Comparison of ENCODE assay signal across 8 mouse cellular contexts in genomic region chr10:70428121-70428662, GRCm38 (mm10). TPM values are rescaled to one million over a fixed set of nuclear protein-coding genes. Genes with fewer than 3 reads are reported as not detected.
A peak's percentile ranks its signal among the peaks of the same experiment; 100 is the strongest.
DNase-seq lines count a peak whose midpoint lies in the region; ATAC-seq lines count a peak whose summit lies in the region.

No protein-coding gene starts in this region.

- H3K4me2 ChIP-seq in heart, embryonic 13.5 days = no peak overlapping the region
- no peak overlapping the region for H3K4me2 ChIP-seq in embryonic facial prominence, embryonic 14.5 days (ENCODE audit: low read depth, low read length)

- no peak overlapping the region for H3K9ac ChIP-seq in heart, embryonic 13.5 days
- no peak overlapping the region for H3K9ac ChIP-seq in embryonic facial prominence, embryonic 14.5 days (ENCODE audit: low read depth, low read length)

- intact Hi-C loops in heart, postnatal 36 days (cut with DNase I) = no loop called here

- H3K4me1 ChIP-seq in heart, embryonic 13.5 days = 0 out of 2 replicates have a peak, but pooled peaks cover 7% of the 10 kb centered on the region
- H3K4me1 ChIP-seq in embryonic facial prominence, embryonic 14.5 days (ENCODE audit: control insufficient read depth, insufficient read depth, low read length) = peaks cover 3% of the 10 kb centered on the region; the same call in 1 of the 2 replicates
- H3K4me1 ChIP-seq in hindbrain, embryonic 10.5 days (replicated peaks) = no peaks in the 10 kb centered on the region

- H3K4me3 ChIP-seq in heart, embryonic 13.5 days = no peak overlapping the region
- no peak overlapping the region for H3K4me3 ChIP-seq in embryonic facial prominence, embryonic 14.5 days (ENCODE audit: low read depth, low read length)
- H3K4me3 ChIP-seq in hindbrain, embryonic 10.5 days = no peak overlapping the region

- no peak for ATAC-seq in heart, embryonic 13.5 days (ENCODE audit: extremely low read depth, insufficient number of reproducible peaks, low FRiP score, low TSS enrichment)
- peak; percentile 26; the same call in 1 of the 2 replicates for ATAC-seq in embryonic facial prominence, embryonic 14.5 days (ENCODE audit: low read depth)
- no peak for ATAC-seq in megakaryocyte-erythroid progenitor cell, adult 5-6 weeks (replicated peaks; ENCODE audit: low FRiP score, low TSS enrichment, poor library complexity, severe bottlenecking)

- no peaks in the 10 kb centered on the region for H3K36me3 ChIP-seq in heart, embryonic 13.5 days
- no peaks in the 10 kb centered on the region for H3K36me3 ChIP-seq in embryonic facial prominence, embryonic 14.5 days (ENCODE audit: control insufficient read depth, insufficient read depth, low read length)
- no peaks in the 10 kb centered on the region for H3K36me3 ChIP-seq in hindbrain, embryonic 10.5 days

- 43% methylated on average over 5 of the region's 5 CpGs for WGBS in heart, embryonic 13.5 days
- 30% methylated on average over 5 of the region's 5 CpGs for WGBS in embryonic facial prominence, embryonic 14.5 days
- WGBS in hindbrain, embryonic 10.5 days = 90% methylated on average over 5 of the region's 5 CpGs

- no peak for DNase-seq in heart, postnatal 36 days
- DNase-seq in cerebellum, adult 11-12 months = peak; percentile 35
- peak; percentile 90 for DNase-seq in embryonic facial prominence, embryonic 14.5 days (ENCODE audit: low spot score)
- peak; percentile 77 for DNase-seq in right cerebral cortex, adult 18-20 months
- no peak for DNase-seq in spleen, postnatal 14 days (ENCODE audit: low spot score in 2 of 2)
- no peak for DNase-seq in hindbrain, embryonic 10.5 days (ENCODE audit: low spot score)

- peak overlapping the region; percentile 74 for H3K27ac ChIP-seq in heart, embryonic 13.5 days (replicated peaks)
- H3K27ac ChIP-seq in embryonic facial prominence, embryonic 14.5 days (replicated peaks; ENCODE audit: low read depth, low read length) = peak overlapping the region; percentile 80
- no peak overlapping the region for H3K27ac ChIP-seq in hindbrain, embryonic 10.5 days

- H3K27me3 ChIP-seq in heart, embryonic 13.5 days (replicated peaks) = no peaks in the 10 kb centered on the region
- no peaks in the 10 kb centered on the region for H3K27me3 ChIP-seq in embryonic facial prominence, embryonic 14.5 days (replicated peaks; ENCODE audit: control insufficient read depth, insufficient read depth, low read length)
- no peaks in the 10 kb centered on the region for H3K27me3 ChIP-seq in hindbrain, embryonic 10.5 days (ENCODE audit: insufficient read depth, poor library complexity, severe bottlenecking)

- no peaks in the 10 kb centered on the region; the same call in 1 of the 2 replicates for H3K9me3 ChIP-seq in heart, embryonic 13.5 days
- peaks cover 4% of the 10 kb centered on the region; the same call in 1 of the 2 replicates for H3K9me3 ChIP-seq in embryonic facial prominence, embryonic 14.5 days (ENCODE audit: control insufficient read depth, low read length)
- H3K9me3 ChIP-seq in hindbrain, embryonic 10.5 days = no peaks in the 10 kb centered on the region

RNA-seq across cellular contexts. Expression of gene Fam13c, which starts 12.1 kb away (rescaled TPM):
- polyA plus RNA-seq in heart, embryonic 13.5 days (2015; fragmentation: Nextera tagmentation; extraction: Ambion mirVana) = 9.5 and 10.0 TPM in 2 replicates
- total RNA-seq in heart, postnatal 36 days (2021) = 1 to 10 TPM; 4.9 to 6.3 TPM
- 11.3 and 11.8 TPM in 2 replicates for polyA plus RNA-seq in embryonic facial prominence, embryonic 14.5 days (2014; fragmentation: Nextera tagmentation; extraction: Ambion mirVana)
- not detected in 2 replicates for total RNA-seq in megakaryocyte-erythroid progenitor cell, adult 5-6 weeks (2014; fragmentation: Nextera tagmentation)
- not detected in 2 replicates for total RNA-seq in megakaryocyte-erythroid progenitor cell, adult 5-6 weeks (2017)
- polyA plus RNA-seq in hindbrain, embryonic 10.5 days (2016; fragmentation: Nextera tagmentation; extraction: Ambion mirVana) = 9.6 and 13.7 TPM in 2 replicates

Comparison
In these comparisons a context has a peak if more than half of its experiments do, and no peak if none do; other contexts are left out.
1. DNase-seq: peak in cerebellum, adult 11-12 months (single experiment), embryonic facial prominence, embryonic 14.5 days (single experiment) and right cerebral cortex, adult 18-20 months (single experiment); none in heart, postnatal 36 days (0 of 2), spleen, postnatal 14 days (0 of 2) and hindbrain, embryonic 10.5 days (single experiment).